10 mouse cellular contexts compared by ENCODE assay signal in the genomic region with DNA sequence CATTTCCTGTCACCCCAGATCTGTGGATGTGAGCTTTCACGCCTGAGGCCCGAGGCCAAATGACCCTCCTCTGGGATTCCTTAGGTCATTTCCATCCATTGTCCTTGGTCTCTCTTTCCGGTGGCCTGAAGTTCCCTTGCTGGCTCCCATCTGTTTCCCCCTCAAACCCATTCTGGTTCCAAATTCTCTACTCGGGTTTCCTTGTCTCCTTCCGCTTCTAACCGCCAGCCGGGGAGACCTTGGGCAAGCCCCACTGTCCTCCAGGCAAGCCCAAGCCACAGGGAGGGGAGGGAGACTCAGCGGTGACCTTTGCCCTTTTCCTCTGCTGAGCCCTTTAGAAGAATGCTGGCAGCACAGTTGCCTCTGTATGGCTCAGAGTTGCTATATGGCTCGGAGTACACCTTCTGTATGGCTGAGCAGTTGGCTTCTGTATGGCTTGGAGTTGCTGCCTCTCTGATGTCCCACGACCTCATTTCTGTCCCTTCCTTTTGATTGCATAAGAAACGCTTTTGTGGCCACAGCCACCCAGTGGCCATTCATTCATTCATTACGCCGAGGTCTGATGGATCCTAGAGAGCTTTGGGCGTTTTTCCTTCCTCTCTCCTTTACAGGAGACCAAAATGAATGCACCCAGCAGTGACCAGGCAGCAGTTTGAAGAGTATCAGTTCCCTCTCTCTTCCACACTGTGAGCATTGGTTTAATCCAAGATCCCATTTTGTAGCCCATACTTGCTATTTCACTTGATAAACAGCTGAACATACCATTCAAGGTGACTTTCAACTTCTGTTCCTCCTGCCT. TPM values are rescaled to one million over a fixed set of nuclear protein-coding genes. Genes with fewer than 3 reads are reported as not detected.
DNase-seq lines count a peak whose midpoint lies in the region; ATAC-seq and TF ChIP-seq lines count a peak whose summit lies in the region.
"Had no signal": no experiment of that assay in that cellular context is flagged by ENCODE, and none has a peak within 500 bp of the region (broad histone marks: within the 10 kb centered on the region; RNA-seq: fewer than 3 reads in every experiment).

No protein-coding gene starts in this region.

- H3K4me3 ChIP-seq in liver, embryonic 11.5 days (ENCODE audit: low read depth, low read length) = no peak overlapping the region
- H3K4me3 ChIP-seq in heart, postnatal 0 days (ENCODE audit: low read depth, low read length) = no peak overlapping the region
- no peak overlapping the region for H3K4me3 ChIP-seq in liver, adult 2 months (ENCODE audit: insufficient read depth, low read depth, low read length)
- H3K4me3 ChIP-seq in stomach, postnatal 0 days (ENCODE audit: low read depth, low read length) = no peak overlapping the region
- H3K4me3 ChIP-seq: embryonic facial prominence, embryonic 15.5 days had no signal

- TF ChIP-seq CTCF in heart, postnatal 0 days (IDR thresholded peaks at IDR 0.05; ENCODE audit: low read depth) = no peak
- TF ChIP-seq CTCF in liver, adult 2 months (IDR thresholded peaks at IDR 0.05; ENCODE audit: low read depth, low read length) = no peak
- no peak for TF ChIP-seq CTCF in stomach, postnatal 0 days (IDR thresholded peaks at IDR 0.05; ENCODE audit: low read depth)

- WGBS in liver, embryonic 11.5 days = 34% methylated on average over 14 of the region's 14 CpGs
- 49% methylated on average over 14 of the region's 14 CpGs for WGBS in heart, postnatal 0 days
- WGBS in liver, adult 2 months = 41% methylated on average over 14 of the region's 14 CpGs
- WGBS in stomach, postnatal 0 days = 48% methylated on average over 14 of the region's 14 CpGs

- no peak overlapping the region for H3K4me2 ChIP-seq in liver, embryonic 11.5 days
- no peak overlapping the region for H3K4me2 ChIP-seq in heart, postnatal 0 days (ENCODE audit: low read depth, low read length)
- no peak overlapping the region for H3K4me2 ChIP-seq in stomach, postnatal 0 days (replicated peaks; ENCODE audit: low read depth)
- H3K4me2 ChIP-seq: embryonic facial prominence, embryonic 15.5 days had no signal

- no peak overlapping the region for H3K27ac ChIP-seq in liver, embryonic 11.5 days (ENCODE audit: low read depth, low read length)
- peak overlapping the region; percentile 40 for H3K27ac ChIP-seq in heart, postnatal 0 days (ENCODE audit: low read depth)
- no peak overlapping the region for H3K27ac ChIP-seq in liver, adult 2 months (replicated peaks; ENCODE audit: insufficient read depth, low read depth, low read length)
- no peak overlapping the region for H3K27ac ChIP-seq in stomach, postnatal 0 days (replicated peaks)
- H3K27ac ChIP-seq: embryonic facial prominence, embryonic 15.5 days had no signal

- H3K27me3 ChIP-seq in liver, embryonic 11.5 days (replicated peaks; ENCODE audit: control insufficient read depth, insufficient read depth, low read length) = no peaks in the 10 kb centered on the region
- no peaks in the 10 kb centered on the region for H3K27me3 ChIP-seq in heart, postnatal 0 days (ENCODE audit: control insufficient read depth, insufficient read depth, low read length)
- no peaks in the 10 kb centered on the region for H3K27me3 ChIP-seq in liver, adult 2 months (ENCODE audit: control insufficient read depth, insufficient read depth, low read length)
- no peaks in the 10 kb centered on the region for H3K27me3 ChIP-seq in stomach, postnatal 0 days (ENCODE audit: control insufficient read depth, insufficient read depth, low read length)
- H3K27me3 ChIP-seq: embryonic facial prominence, embryonic 15.5 days had no signal

- no peaks in the 10 kb centered on the region for H3K36me3 ChIP-seq in liver, embryonic 11.5 days (ENCODE audit: control insufficient read depth, insufficient read depth, low read length)
- H3K36me3 ChIP-seq in heart, postnatal 0 days (replicated peaks; ENCODE audit: control insufficient read depth, insufficient read depth, low read length) = no peaks in the 10 kb centered on the region
- no peaks in the 10 kb centered on the region for H3K36me3 ChIP-seq in liver, adult 2 months (ENCODE audit: control insufficient read depth, insufficient read depth, low read length)
- H3K36me3 ChIP-seq in stomach, postnatal 0 days (ENCODE audit: control insufficient read depth, insufficient read depth, low read length) = no peaks in the 10 kb centered on the region
- H3K36me3 ChIP-seq: embryonic facial prominence, embryonic 15.5 days; G1E had no signal

- H3K4me1 ChIP-seq in liver, embryonic 11.5 days (replicated peaks; ENCODE audit: control insufficient read depth, insufficient read depth, low read length) = peaks cover 25% of the 10 kb centered on the region
- 0 out of 2 replicates have a peak, but pooled peaks cover 3% of the 10 kb centered on the region for H3K4me1 ChIP-seq in heart, postnatal 0 days (ENCODE audit: control insufficient read depth, insufficient read depth)
- H3K4me1 ChIP-seq in liver, adult 2 months (ENCODE audit: control insufficient read depth, insufficient read depth, low read length) = no peaks in the 10 kb centered on the region
- no peaks in the 10 kb centered on the region for H3K4me1 ChIP-seq in stomach, postnatal 0 days (replicated peaks; ENCODE audit: control insufficient read depth, insufficient read depth)

- H3K79me2 ChIP-seq in liver, adult 2 months (ENCODE audit: control insufficient read depth, insufficient read depth, low read length) = no peaks in the 10 kb centered on the region

- peak; percentile 48 for DNase-seq in liver
- no peak for DNase-seq in liver, embryonic 11.5 days (ENCODE audit: low spot score)
- peak; percentile 77 for DNase-seq in heart, postnatal 0 days (ENCODE audit: low spot score)
- DNase-seq in liver, adult 2 months (ENCODE audit: extremely low read depth, low read depth, low spot score) = peak; percentile 25
- peak; percentile 48 for DNase-seq in stomach, postnatal 0 days (ENCODE audit: low spot score)
- no peak for DNase-seq in thymus, postnatal 4 days
- no peak for DNase-seq in cerebellum, postnatal 14 days
- no peak for DNase-seq in c-Kit-positive CD71-positive TER-119-positive erythroid progenitor cells, embryonic 14.5 days (ENCODE audit: low spot score)

- TF ChIP-seq POLR2A in liver, adult 2 months (IDR thresholded peaks at IDR 0.05; ENCODE audit: extremely low read depth, insufficient read depth, low read length) = no peak

- peak; percentile 95 for TF ChIP-seq EP300 in heart, postnatal 0 days (IDR thresholded peaks at IDR 0.05; ENCODE audit: low read depth)
- no peak for TF ChIP-seq EP300 in stomach, postnatal 0 days (optimal IDR thresholded peaks at IDR 0.05)

- no peaks in the 10 kb centered on the region for H3K9me3 ChIP-seq in liver, embryonic 11.5 days (ENCODE audit: control insufficient read depth, low read length)
- no peaks in the 10 kb centered on the region for H3K9me3 ChIP-seq in heart, postnatal 0 days (replicated peaks; ENCODE audit: control insufficient read depth, low read length)
- H3K9me3 ChIP-seq in stomach, postnatal 0 days (ENCODE audit: control insufficient read depth, low read length) = no peaks in the 10 kb centered on the region
- H3K9me3 ChIP-seq: embryonic facial prominence, embryonic 15.5 days; G1E had no signal

- no peak for ATAC-seq in liver, embryonic 11.5 days (replicated peaks; ENCODE audit: low FRiP score)
- ATAC-seq in heart, postnatal 0 days (ENCODE audit: insufficient read depth, low read depth) = peak; percentile 78
- peak; percentile 59 for ATAC-seq in stomach, postnatal 0 days (ENCODE audit: low FRiP score, low TSS enrichment)

- no peak overlapping the region for H3K9ac ChIP-seq in liver, embryonic 11.5 days (ENCODE audit: low read depth, low read length)
- no peak overlapping the region for H3K9ac ChIP-seq in heart, postnatal 0 days (replicated peaks; ENCODE audit: low read depth, low read length)
- H3K9ac ChIP-seq in liver, adult 2 months (ENCODE audit: low read depth, low read length) = no peak overlapping the region
- H3K9ac ChIP-seq in stomach, postnatal 0 days (ENCODE audit: low read length) = no peak overlapping the region
- H3K9ac ChIP-seq: embryonic facial prominence, embryonic 15.5 days had no signal

RNA-seq across cellular contexts. Expression of gene Ldlrap1, which starts 11.5 kb away (rescaled TPM):
- polyA plus RNA-seq in liver, embryonic 11.5 days (2014; fragmentation: Nextera tagmentation; extraction: Ambion mirVana) = 32.2 and 33.3 TPM in 2 replicates
- 9.4 and 31.8 TPM in 2 replicates for total RNA-seq in heart, postnatal 0 days (2014; rRNA removed; ENCODE audit: low replicate concordance)
- polyA plus RNA-seq in heart, postnatal 0 days (2015; fragmentation: Nextera tagmentation; extraction: Ambion mirVana) = 11.6 and 12.3 TPM in 2 replicates
- 6.5 and 7.4 TPM in 2 replicates for total RNA-seq in liver, adult 2 months (2014; rRNA removed)
- 19.8 and 21.1 TPM in 2 replicates for polyA plus RNA-seq in liver, adult 2 months (2012; rRNA removed)
- polyA plus RNA-seq in stomach, postnatal 0 days (2015; fragmentation: Nextera tagmentation; extraction: Ambion mirVana) = 18.8 and 19.5 TPM in 2 replicates

Comparison
In these comparisons a context has a peak if more than half of its experiments do, and no peak if none do; other contexts are left out.
1. DNase-seq: peak in liver (single experiment), heart, postnatal 0 days (single experiment), liver, adult 2 months (single experiment) and stomach, postnatal 0 days (single experiment); none in liver, embryonic 11.5 days (single experiment), thymus, postnatal 4 days (single experiment), cerebellum, postnatal 14 days (0 of 2) and c-Kit-positive CD71-positive TER-119-positive erythroid progenitor cells, embryonic 14.5 days (single experiment).